Mouse (Mus musculus) small intestine, adult 2 months (tissue): Measurements from ENCODE around the gene Gsap.

Experiments used
- CTCF ChIP-seq: fragments of 200-500 bp; IDR thresholded peaks from 2 replicates; pipeline ENCODE4 v1.5.1; 2012; ENCODE audit warnings: low read depth, mild to moderate bottlenecking, control low read depth, inconsistent platforms, low read length, moderate library complexity, mixed read lengths; ENCODE audit not compliant: insufficient replicate concordance, insufficient read length; ENCODE audit errors: extremely low read depth
- POLR2A ChIP-seq: fragments of 200-500 bp; IDR thresholded peaks from 2 replicates; pipeline ENCODE4 v1.6.1; 2012; ENCODE audit warnings: low read depth, mild to moderate bottlenecking, control low read depth, inconsistent platforms, low read length, moderate library complexity

DNA sequence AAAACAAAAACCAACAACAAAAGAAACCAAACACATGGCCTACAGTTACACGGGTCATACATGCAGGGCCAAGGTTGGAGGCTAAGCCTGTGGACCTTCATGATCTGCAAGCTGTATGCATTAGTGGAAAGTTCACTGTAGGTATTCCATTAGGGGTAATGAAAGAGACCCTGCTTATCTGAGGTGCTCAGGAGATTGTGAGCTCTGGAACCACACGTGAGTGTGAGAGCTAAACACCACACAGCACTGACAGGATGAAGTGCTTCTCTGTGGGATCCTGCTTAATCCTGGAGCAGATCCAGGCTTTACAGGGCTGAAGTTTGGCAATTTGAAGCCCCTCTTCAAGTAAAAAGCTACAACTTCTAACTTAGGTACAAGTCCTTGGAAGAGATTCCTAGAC, 134.1 kb downstream of the Gsap start:
- no peak for TF ChIP-seq CTCF
- TF ChIP-seq POLR2A = no peak
